Mouse (Mus musculus) retina, postnatal 7 days (tissue): ENCODE measurements at regions not wholly inside any gene's neighbourhood (a gene's known extent, or its start where the extent isn't known, plus 50 kb on each side); places are given as distances from the start of the nearest gene placed in this dataset.
A peak's percentile ranks its signal among the peaks of the same experiment; 100 is the strongest.

Experiments used
- DNase-seq: peaks from one replicate; pipeline ENCODE4 v3.0.0-alpha.2; 2012; ENCODE audit warnings: low read depth, low spot score

DNA sequence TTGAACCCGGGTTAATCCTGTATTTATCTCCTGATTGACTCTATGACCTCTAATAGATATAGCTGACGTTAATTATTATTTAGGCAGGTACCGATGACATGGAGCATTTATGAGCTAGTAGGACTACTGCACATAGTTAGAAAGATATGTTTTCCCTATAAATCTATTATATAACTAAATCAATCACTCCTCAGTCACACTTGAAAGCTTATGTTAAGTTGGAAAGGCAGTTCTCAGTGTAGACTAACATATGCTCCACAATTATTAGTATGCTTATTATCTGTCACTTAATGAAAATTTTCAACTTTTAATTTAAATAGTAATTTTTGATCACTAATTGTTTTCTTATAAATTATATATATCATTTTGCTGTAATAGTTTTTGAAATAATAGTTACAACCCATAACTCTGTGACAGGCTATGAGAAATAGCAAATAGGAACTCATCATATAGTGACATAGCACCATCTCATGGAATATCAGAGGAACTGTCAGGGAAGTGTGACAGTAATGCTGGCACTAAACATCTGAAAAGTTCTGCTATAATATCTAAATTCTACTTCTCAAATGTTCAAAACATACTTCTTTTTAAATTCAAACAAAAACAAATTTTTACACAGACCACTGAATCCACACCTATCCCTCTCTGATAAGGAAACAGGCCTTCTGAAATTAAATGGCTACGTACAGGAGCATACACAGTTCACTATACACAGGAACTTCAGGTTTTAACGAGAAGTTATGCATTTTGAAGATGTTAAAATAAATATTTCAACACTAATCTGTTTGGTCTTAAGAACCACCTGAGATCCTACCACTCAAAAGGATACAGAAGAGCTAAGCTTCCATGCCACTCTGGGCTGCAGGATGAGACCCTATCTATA lies 75.3 kb upstream of the Map2 start:
- no peak for DNase-seq

GRCm38 (mm10) chr1:66101419-66101818 lies 73.7 kb upstream of the Map2 start:
- DNase-seq = no peak

DNA sequence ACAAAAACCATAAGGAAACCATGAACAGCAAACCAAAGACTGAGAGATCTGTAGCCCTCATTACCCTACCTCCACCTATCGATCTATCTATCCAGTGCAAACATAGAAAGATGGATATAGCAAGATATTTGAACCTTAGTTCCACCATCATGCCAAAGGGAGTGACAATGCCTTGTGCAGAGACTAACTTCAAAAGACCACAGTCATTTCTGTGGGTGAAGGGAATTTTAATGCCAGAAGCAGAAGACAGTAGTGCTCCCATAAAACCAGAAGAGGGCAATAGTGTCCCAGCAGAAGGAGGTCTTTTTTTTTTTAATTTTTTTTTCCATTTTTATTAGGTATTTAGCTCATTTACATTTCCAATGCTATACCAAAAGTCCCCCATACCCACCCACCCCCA lies 70.6 kb upstream of the Map2 start:
- DNase-seq = peak; percentile 13

GRCm38 (mm10) chr1:66105206-66105605 lies 69.9 kb upstream of the Map2 start:
- no peak for DNase-seq

- no peak for DNase-seq
Measured at GRCm38 (mm10) chr1:66108051-66108450, 67.0 kb upstream of the Map2 start.

DNA sequence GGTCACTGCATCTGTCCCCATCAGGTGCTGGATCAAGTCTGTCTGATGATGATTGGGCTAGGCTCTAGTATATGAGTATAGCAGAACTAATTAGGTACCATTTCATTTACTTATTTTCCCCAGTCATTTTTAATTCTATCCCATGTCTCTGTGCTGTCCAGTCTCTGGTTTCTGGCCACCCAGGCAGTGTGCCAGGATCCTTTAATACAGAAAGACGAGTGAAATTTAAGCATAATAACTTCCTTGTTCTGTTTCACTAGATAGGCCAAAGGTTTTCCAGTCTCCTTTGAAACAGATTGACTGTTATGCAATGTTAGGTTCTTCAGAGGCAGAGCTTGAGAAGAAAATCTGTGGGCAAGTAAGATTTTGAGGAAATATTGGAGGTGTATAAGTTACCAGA lies 61.2 kb upstream of the Map2 start:
- no peak for DNase-seq

DNA sequence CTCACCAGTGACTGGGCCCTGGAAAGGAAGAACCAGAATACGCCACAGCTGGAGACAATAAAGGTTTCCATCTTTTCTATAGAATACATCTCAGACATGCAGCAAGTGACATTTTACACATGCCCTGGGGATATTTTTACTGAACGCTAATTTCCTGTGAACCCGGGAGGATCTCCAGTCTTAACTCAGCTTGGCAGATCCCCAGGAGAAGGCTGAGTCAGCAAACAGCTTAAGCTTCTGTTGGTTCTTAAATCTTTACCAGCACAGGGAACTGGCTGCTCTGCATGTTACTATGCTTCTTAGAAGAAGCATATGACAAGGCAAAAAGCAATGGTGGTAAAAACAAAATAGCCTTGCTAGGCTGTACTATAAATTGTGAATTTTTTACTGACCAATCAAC lies 59.7 kb upstream of the Map2 start:
- peak; percentile 30 for DNase-seq
